Mouse (Mus musculus): ENCODE data around the gene Ndufs8.

- TF ChIP-seq CTCF (IDR thresholded peaks at IDR 0.05; ENCODE audit: low read depth): no peak
- TF ChIP-seq EP300 (IDR thresholded peaks at IDR 0.05; ENCODE audit: low read depth): no peak
These were observed 19.1 kb upstream of the Ndufs8 start for GRCm38 (mm10) chr19:3931716-3932115.
